Comparison of ENCODE assay signal across 7 mouse cellular contexts in genomic region chr4:135963457-135964193, GRCm38 (mm10). TPM values are rescaled to one million over a fixed set of nuclear protein-coding genes. Genes with fewer than 3 reads are reported as not detected.
DNase-seq lines count a peak whose midpoint lies in the region; ATAC-seq lines count a peak whose summit lies in the region.

Gale (plus strand) TSS chr4:135963727.

- H3K27me3 ChIP-seq in intestine, embryonic 16.5 days (replicated peaks; ENCODE audit: control insufficient read depth, insufficient read depth, low read length), result no peaks in the 10 kb centered on the region
- H3K27me3 ChIP-seq in limb, embryonic 10.5 days (ENCODE audit: low read depth, poor library complexity, severe bottlenecking), result peaks cover 5% of the 10 kb centered on the region; the same call in 1 of the 2 replicates
- peaks cover 5% of the 10 kb centered on the region; the same call in 1 of the 2 replicates for H3K27me3 ChIP-seq in midbrain, embryonic 13.5 days

- DNase-seq in adrenal gland, postnatal 10 days, result peak; percentile 98
- DNase-seq in embryo, embryonic 9.5 days (ENCODE audit: extremely low spot score), result peak; percentile 94
- DNase-seq in gastrocnemius, postnatal 4 days (ENCODE audit: low spot score in 2 of 2), result peak; percentile 80 to 93
- DNase-seq in limb, embryonic 10.5 days (ENCODE audit: low spot score), result peak; percentile 98
- DNase-seq in spleen, adult 12 weeks (ENCODE audit: low spot score), result peak; percentile 83

- H3K4me1 ChIP-seq in intestine, embryonic 16.5 days (ENCODE audit: control insufficient read depth, insufficient read depth, low read length), result peaks cover 23% of the 10 kb centered on the region
- H3K4me1 ChIP-seq in limb, embryonic 10.5 days, result peaks cover 31% of the 10 kb centered on the region
- peaks cover 20% of the 10 kb centered on the region for H3K4me1 ChIP-seq in midbrain, embryonic 13.5 days (replicated peaks)

- WGBS in intestine, embryonic 16.5 days, result 0% methylated on average over 56 of the region's 56 CpGs
- under 1% methylated on average over 56 of the region's 56 CpGs for WGBS in limb, embryonic 10.5 days
- under 1% methylated on average over 53 of the region's 56 CpGs for WGBS in midbrain, embryonic 13.5 days

- peaks cover 17% of the 10 kb centered on the region for H3K36me3 ChIP-seq in intestine, embryonic 16.5 days (ENCODE audit: control insufficient read depth, insufficient read depth, low read length)
- peaks cover 73% of the 10 kb centered on the region for H3K36me3 ChIP-seq in limb, embryonic 10.5 days
- peaks cover 61% of the 10 kb centered on the region for H3K36me3 ChIP-seq in midbrain, embryonic 13.5 days

- peak within 1 kb of the TSS; percentile 90 for H3K27ac ChIP-seq in intestine, embryonic 16.5 days (ENCODE audit: low read length)
- peak within 1 kb of the TSS; percentile 90 for H3K27ac ChIP-seq in limb, embryonic 10.5 days
- H3K27ac ChIP-seq in midbrain, embryonic 13.5 days, result peak within 1 kb of the TSS; percentile 89

- H3K9me3 ChIP-seq in intestine, embryonic 16.5 days (ENCODE audit: control insufficient read depth, low read length), result no peaks in the 10 kb centered on the region
- no peaks in the 10 kb centered on the region for H3K9me3 ChIP-seq in limb, embryonic 10.5 days (replicated peaks)
- no peaks in the 10 kb centered on the region for H3K9me3 ChIP-seq in midbrain, embryonic 13.5 days

- peak within 1 kb of the TSS; percentile 89 for H3K9ac ChIP-seq in intestine, embryonic 16.5 days (ENCODE audit: low read depth, low read length)
- H3K9ac ChIP-seq in midbrain, embryonic 13.5 days (replicated peaks), result peak within 1 kb of the TSS; percentile 86

- ATAC-seq in intestine, embryonic 16.5 days, result peak; percentile 90
- peak; percentile 94 for ATAC-seq in midbrain, embryonic 13.5 days

- H3K4me3 ChIP-seq in intestine, embryonic 16.5 days (ENCODE audit: low read length), result peak within 1 kb of the TSS; percentile 81
- H3K4me3 ChIP-seq in limb, embryonic 10.5 days, result peak within 1 kb of the TSS; percentile 70
- H3K4me3 ChIP-seq in midbrain, embryonic 13.5 days (replicated peaks), result peak within 1 kb of the TSS; percentile 78

- H3K4me2 ChIP-seq in intestine, embryonic 16.5 days (ENCODE audit: low read depth, low read length), result peak within 1 kb of the TSS; percentile 88
- peak within 1 kb of the TSS; percentile 93 for H3K4me2 ChIP-seq in midbrain, embryonic 13.5 days (replicated peaks)

RNA-seq across cellular contexts. Expression of gene Gale, which starts in this region (rescaled TPM):
- total RNA-seq in adrenal gland, postnatal 10 days (2021), result 10 to 100 TPM; 22.0 to 23.1 TPM
- 1 to 10 TPM; 7.1 to 7.7 TPM for total RNA-seq in gastrocnemius, postnatal 4 days (2021)
- polyA plus RNA-seq in intestine, embryonic 16.5 days (2015; fragmentation: Nextera tagmentation; extraction: Ambion mirVana), result 127 and 130 TPM in 2 replicates
- polyA plus RNA-seq in limb, embryonic 10.5 days (2016; fragmentation: Nextera tagmentation; extraction: Ambion mirVana), result 38.7 and 39.2 TPM in 2 replicates
- polyA plus RNA-seq in midbrain, embryonic 13.5 days (2015; fragmentation: Nextera tagmentation; extraction: Ambion mirVana), result 39.0 and 40.1 TPM in 2 replicates

Comparison
In these comparisons a context has a peak if more than half of its experiments do, and no peak if none do; other contexts are left out.
1. Peak in every context shown above with its lines: DNase-seq, ATAC-seq, H3K4me3 ChIP-seq and H3K27ac ChIP-seq.